Mouse (Mus musculus): Measurements from ENCODE around the gene Gm7945.
"Not testable (repeated sequence)": the region's sequence is repeated elsewhere in the genome, so short reads cannot be mapped to it uniquely, and the experiment has no call there.

The Gm7945 gene

GRCm38 (mm10) chr14:41386279-41386678 is at the start of gene Gm7945:
Gene Gm7945, minus strand, starts transcription at chr14:41386379.
- not testable (repeated sequence) for DNase-seq (ENCODE audit: low spot score)

GRCm38 (mm10) chr14:41425393-41426075 is 39.4 kb upstream of the Gm7945 start:
- DNase-seq (ENCODE audit: low spot score), result peak; percentile 56

GRCm38 (mm10) chr14:41424694-41425093 is 38.5 kb upstream of the Gm7945 start:
- not testable (repeated sequence) for DNase-seq (ENCODE audit: low spot score)

- DNase-seq (ENCODE audit: low spot score), result not testable (repeated sequence)
Observed at GRCm38 (mm10) chr14:41408181-41408580, 22.0 kb upstream of the Gm7945 start, which contains the start of gene Gm6482. Gene Gm6482, minus strand, starts transcription at chr14:41408281.

- not testable (repeated sequence) for DNase-seq (ENCODE audit: low spot score)
Observed at GRCm38 (mm10) chr14:41348309-41348708, 37.9 kb downstream of the Gm7945 start, which contains the start of gene Gm5798. Gene Gm5798, plus strand, starts transcription at chr14:41348609.

Measured in embryo, embryonic 10 days (tissue).